Mouse (Mus musculus) liver, embryonic 18 days (tissue): ENCODE data around the gene Gm28557. TPM values are rescaled to one million over a fixed set of nuclear protein-coding genes. Genes with fewer than 3 reads are reported as not detected.

Experiments used
- polyA plus RNA-seq: library from polyadenylated mRNA; depleted of rRNA; stranded (reverse); fragments of >200 nt; gene quantifications from 2 replicates; pipeline ENCODE4 v1.2.3, GENCODE M21; 2012; rRNA removed

Gm28557 gene
- 3.2 and 3.5 TPM in 2 replicates for polyA plus RNA-seq

GRCm38 (mm10) chr13:67108194-67108820, at the start of gene Gm28557:
Gm28557 (minus strand) TSS chr13:67108604.

GRCm38 (mm10) chr13:67121360-67121759, 13.0 kb upstream of the Gm28557 start, which contains the start of gene Zfp759:
Zfp759 (plus strand) TSS chr13:67121660.

GRCm38 (mm10) chr13:67116163-67116562, 7.8 kb upstream of the Gm28557 start, which contains the start of gene Rslcan18:
Rslcan18 (minus strand) TSS chr13:67116263.

GRCm38 (mm10) chr13:67097876-67098275, 10.5 kb downstream of the Gm28557 start, which contains the start of gene Zfp708:
Zfp708 (minus strand) TSS chr13:67097976.

GRCm38 (mm10) chr13:67060786-67061358, 47.5 kb downstream of the Gm28557 start, which contains the start of gene Zfp712:
Zfp712 (minus strand) TSS chr13:67061170.

Other genes with a start within 250 kb of the Gm28557 start
- gene Gm10767, start 203.7 kb downstream of the Gm28557 start, polyA plus RNA-seq = 0.20 and 0.27 TPM in 2 replicates
- gene Zfp712, start 47.4 kb downstream of the Gm28557 start, polyA plus RNA-seq = 0.22 and 0.35 TPM in 2 replicates
- 0.66 and 0.71 TPM in 2 replicates for gene Zfp708, start 10.6 kb downstream of the Gm28557 start, polyA plus RNA-seq
- gene Rslcan18, start 7.7 kb upstream of the Gm28557 start, polyA plus RNA-seq = 0.26 and 0.28 TPM in 2 replicates
- gene Zfp759, start 13.1 kb upstream of the Gm28557 start, polyA plus RNA-seq = 0.35 and 0.36 TPM in 2 replicates
- 1.4 and 1.8 TPM in 2 replicates for gene Rsl1, start 64.6 kb upstream of the Gm28557 start, polyA plus RNA-seq
- gene Zfp455, start 85.9 kb upstream of the Gm28557 start, polyA plus RNA-seq = 0.34 and 0.38 TPM in 2 replicates
- 0.54 and 0.60 TPM in 2 replicates for gene Zfp458, start 169.9 kb upstream of the Gm28557 start, polyA plus RNA-seq
- gene Zfp457, start 197.9 kb upstream of the Gm28557 start, polyA plus RNA-seq = 0.55 and 0.75 TPM in 2 replicates
- 1.3 and 1.4 TPM in 2 replicates for gene Zfp595, start 224.0 kb upstream of the Gm28557 start, polyA plus RNA-seq